Mouse (Mus musculus) CD8-positive naive resting alpha-beta T cell, adult 2 months (primary cell): Measurements from ENCODE around the gene Fam104a.
"Not testable (repeated sequence)": the region's sequence is repeated elsewhere in the genome, so short reads cannot be mapped to it uniquely, and the experiment has no call there.

Experiments
- DNase-seq, 2 experiments: peaks; one replicate each; pipeline ENCODE4 v3.0.0; 2022; ENCODE audit warnings: low read depth in 2 of 2, low spot score in 2 of 2

The Fam104a gene

GRCm38 (mm10) chr11:113667122-113667521 lies 16.8 kb downstream of the Fam104a start:
- DNase-seq: no peak

DNA sequence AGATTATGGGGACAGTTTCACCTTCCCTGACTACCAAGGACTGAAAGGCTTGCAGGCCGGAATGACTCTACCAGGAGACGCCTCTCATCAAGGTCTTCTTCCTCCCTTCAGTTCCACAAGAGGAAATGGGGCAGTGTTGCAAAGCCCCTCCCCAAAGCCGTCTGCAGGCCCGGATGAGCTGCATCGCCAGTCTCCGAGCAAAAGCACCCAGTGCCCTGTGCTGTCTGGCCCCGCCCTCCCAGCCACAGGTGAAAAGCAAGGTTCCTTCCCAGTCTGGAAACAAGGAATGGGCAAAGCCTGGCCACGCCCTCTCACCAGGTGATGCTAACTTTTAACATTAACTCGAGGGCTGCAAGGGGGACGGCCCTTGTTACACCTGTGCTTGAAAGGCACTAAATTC lies 17.3 kb downstream of the Fam104a start:
- no peak for DNase-seq

- DNase-seq: no peak
These were observed 17.8 kb downstream of the Fam104a start for GRCm38 (mm10) chr11:113666205-113666604.

- DNase-seq: no peak
These were observed 19.7 kb downstream of the Fam104a start for GRCm38 (mm10) chr11:113664279-113664678.

GRCm38 (mm10) chr11:113661835-113662351 lies 22.1 kb downstream of the Fam104a start:
- DNase-seq: no peak

GRCm38 (mm10) chr11:113660940-113661339 lies 23.0 kb downstream of the Fam104a start:
- DNase-seq: no peak

GRCm38 (mm10) chr11:113660213-113660612 lies 23.7 kb downstream of the Fam104a start:
- DNase-seq: not testable (repeated sequence)

GRCm38 (mm10) chr11:113658763-113659162 lies 25.2 kb downstream of the Fam104a start:
- DNase-seq: no peak

DNA sequence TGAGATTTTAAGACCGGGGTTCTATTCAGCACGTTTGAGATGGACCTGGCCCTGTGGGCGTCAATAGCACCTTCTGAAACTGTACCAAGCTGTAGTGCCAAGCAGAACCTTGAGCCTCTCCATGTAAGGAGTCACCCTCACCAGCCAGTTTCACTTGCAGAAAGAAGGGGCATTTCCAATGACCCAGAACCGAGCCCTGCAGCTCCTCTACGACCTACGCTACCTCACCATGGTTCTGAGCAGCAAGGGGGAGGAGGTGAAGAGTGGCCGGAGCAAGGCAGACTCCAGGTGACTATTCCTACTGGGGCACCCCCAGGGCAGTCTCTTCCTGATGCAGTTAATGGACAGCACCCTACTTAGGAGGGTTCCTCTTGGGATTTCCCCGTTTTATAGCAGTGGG lies 25.6 kb downstream of the Fam104a start:
- no peak for DNase-seq

GRCm38 (mm10) chr11:113657221-113657620 lies 26.7 kb downstream of the Fam104a start:
- no peak for DNase-seq

- no peak for DNase-seq
These were observed 27.4 kb downstream of the Fam104a start for GRCm38 (mm10) chr11:113656511-113656932.

GRCm38 (mm10) chr11:113654561-113655270 lies 29.2 kb downstream of the Fam104a start:
- DNase-seq: no peak

GRCm38 (mm10) chr11:113654105-113654504 lies 29.9 kb downstream of the Fam104a start:
- no peak for DNase-seq

GRCm38 (mm10) chr11:113652516-113652915 lies 31.4 kb downstream of the Fam104a start:
- no peak for DNase-seq

- DNase-seq: peak in 1 of 2 experiments; percentile 11
These were observed 32.1 kb downstream of the Fam104a start for GRCm38 (mm10) chr11:113651907-113652273.

DNA sequence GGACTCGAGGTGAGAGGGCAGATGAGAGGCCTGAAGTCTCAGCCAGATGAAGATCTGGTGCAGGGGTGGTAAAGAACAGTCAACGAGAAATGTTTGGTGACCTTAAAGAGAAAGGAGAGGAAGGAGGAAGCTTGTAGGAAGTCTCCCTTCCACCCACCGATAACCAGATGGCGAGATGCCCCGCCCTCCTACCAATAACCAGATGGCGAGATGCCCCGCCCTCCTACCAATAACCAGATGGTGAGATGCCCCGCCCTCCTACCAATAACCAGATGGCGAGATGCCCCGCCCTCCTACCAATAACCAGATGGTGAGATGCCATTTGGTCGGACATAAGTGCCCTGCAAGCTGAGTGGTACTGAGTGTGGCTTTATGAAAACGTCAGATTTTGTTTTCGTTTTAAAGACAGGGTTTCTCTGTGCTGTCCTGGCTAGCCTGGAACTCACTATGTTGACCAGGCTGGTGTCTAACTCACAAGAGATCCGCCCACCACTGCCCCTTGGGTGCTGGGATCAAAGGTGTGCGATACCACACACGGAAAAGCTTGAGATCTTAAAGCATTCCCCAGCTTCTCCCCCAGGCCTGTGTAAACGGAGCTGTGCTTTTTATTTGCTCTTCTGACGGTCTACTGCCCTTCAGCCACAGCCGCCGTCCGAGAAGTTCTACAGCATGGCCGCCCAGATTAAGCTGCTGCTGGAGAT lies 32.6 kb downstream of the Fam104a start:
- DNase-seq: no peak

GRCm38 (mm10) chr11:113649353-113650210 lies 34.4 kb downstream of the Fam104a start, which contains the start of gene Slc39a11:
Gene Slc39a11, minus strand, starts transcription at chr11:113650079.
- DNase-seq: peak; percentile 45 to 50

DNA sequence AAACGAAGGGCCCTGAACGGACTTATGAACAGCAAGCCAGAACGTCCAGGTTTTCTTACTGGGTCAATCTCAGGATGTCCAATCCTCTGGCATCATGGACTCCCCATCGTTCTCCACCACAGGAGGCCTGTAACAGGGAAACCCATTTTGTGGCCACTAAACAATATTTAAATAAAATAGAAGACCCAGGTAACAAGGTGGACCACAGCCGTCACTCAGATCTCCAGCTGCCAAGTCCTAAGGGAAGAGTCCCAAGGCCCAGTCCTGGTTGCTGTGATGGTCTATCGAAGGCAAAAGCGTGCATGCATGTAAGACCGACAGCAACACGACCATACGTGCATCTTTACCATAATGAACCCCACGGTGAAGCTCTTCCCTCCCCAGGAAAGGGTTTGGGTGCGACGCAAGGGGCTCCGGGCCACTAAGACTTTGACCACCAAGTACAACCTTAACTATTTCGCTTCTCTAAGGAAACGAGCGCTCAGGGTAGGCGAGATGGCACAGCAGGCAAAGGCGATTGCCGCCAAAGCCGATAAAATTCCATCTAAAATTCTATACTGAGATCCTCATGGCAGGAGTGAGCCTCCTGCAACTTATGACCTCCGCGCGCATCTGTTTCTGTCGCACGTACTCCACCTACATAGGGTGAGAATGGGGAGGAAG lies 35.1 kb downstream of the Fam104a start, which contains the start of gene Cog1:
Gene Cog1 (plus strand): TSS at position 480 of the 663 bp plus-strand sequence.
- no peak for DNase-seq

DNA sequence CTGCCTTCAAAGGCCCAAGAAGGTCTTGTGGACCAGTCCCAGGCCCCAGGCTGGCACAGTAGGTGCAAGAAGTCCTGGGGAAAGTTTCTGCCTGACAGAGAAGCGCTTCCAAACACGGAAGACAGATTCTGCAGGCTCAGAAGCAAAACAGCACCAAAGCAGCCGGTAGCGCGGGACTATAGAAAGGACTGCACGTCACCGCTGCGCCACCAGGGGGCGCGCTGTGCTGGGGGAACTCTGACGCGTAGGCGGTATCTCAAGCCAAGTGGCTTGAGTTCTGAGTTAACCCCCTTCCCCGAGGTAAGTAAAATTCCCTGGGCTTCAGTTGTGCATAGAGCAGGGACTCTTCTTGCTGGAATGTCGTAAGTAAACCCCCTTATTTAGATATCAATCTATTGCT lies 35.8 kb downstream of the Fam104a start:
- peak; percentile 78 to 85 for DNase-seq

DNA sequence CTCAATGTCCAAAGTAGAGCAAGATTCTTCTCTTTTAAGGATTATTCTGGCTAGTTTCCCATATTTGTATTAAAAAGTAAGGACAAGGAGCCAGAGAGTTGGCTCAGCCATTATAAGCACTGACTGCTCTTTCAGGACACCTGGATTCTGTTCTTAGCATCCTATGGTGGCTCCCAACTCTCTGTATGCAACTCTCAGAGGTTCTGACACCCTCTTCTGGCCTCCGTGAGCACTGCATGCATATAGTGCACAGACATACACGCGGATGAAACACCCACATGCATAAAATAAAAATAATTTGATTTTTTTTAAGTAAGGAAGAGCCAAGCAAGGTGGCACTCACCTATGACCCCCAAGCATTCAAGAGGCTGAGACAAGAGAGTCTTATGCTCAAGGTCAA lies 38.8 kb downstream of the Fam104a start:
- no peak for DNase-seq

- DNase-seq: no peak
These were observed 45.3 kb downstream of the Fam104a start for GRCm38 (mm10) chr11:113638680-113639079.
